Mouse (Mus musculus): Measurements from ENCODE around the gene Chrng. TPM values are rescaled to one million over a fixed set of nuclear protein-coding genes. Genes with fewer than 3 reads are reported as not detected.

Gene Chrng
- total and polyA plus RNA-seq, 3 experiments: 0.16 TPM; not detected in 2

DNA sequence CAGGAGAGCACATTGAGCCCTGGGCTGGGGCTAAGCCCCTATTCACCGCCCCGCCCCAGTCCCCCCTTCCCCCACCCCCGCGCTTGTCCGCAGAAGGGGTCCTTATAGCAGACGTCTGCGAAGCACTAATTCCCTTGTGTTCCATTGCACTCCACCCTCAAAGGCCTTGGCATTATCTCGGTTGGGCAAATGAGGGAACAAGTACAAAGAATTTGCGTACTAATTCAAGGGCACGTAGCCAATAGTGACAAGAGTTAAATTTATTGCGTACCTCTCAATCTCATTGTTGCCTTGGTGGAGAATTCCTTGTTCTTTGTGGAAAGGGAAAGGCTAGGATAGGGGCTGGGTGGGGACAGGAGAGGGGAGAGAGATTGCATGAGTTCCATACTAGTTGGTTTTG lies 53.2 kb downstream of the Chrng start:
- ATAC-seq (ENCODE audit: extremely low read depth, insufficient number of reproducible peaks, low FRiP score, poor library complexity, severe bottlenecking) (no peak), DNase-seq (ENCODE audit: low spot score) (no peak)
- Histone ChIP-seq H3K4me3 (ENCODE audit: low read depth, low read length) (no peak overlapping the region), H3K36me3 (replicated peaks) (no peaks in the 10 kb centered on the region), H3K9me3 (replicated peaks) (no peaks in the 10 kb centered on the region), H3K27me3 (ENCODE audit: insufficient read depth, low read length) (peaks cover 25% of the 10 kb centered on the region), H3K4me1 (ENCODE audit: insufficient read depth, low read depth, low read length) (no peaks in the 10 kb centered on the region)
- no peak for TF ChIP-seq TAL1 (conservative IDR thresholded peaks at IDR 0.05; ENCODE audit: low read depth, low read length)
- TF ChIP-seq GATA1 (IDR thresholded peaks at IDR 0.05; ENCODE audit: borderline replicate concordance, low read length): no peak
- TF ChIP-seq POLR2AphosphoS5 (IDR thresholded peaks at IDR 0.05; ENCODE audit: insufficient replicate concordance, low read depth, low read length): no peak
- TF ChIP-seq CTCF (IDR thresholded peaks at IDR 0.05; ENCODE audit: low read depth, low read length): no peak

DNA sequence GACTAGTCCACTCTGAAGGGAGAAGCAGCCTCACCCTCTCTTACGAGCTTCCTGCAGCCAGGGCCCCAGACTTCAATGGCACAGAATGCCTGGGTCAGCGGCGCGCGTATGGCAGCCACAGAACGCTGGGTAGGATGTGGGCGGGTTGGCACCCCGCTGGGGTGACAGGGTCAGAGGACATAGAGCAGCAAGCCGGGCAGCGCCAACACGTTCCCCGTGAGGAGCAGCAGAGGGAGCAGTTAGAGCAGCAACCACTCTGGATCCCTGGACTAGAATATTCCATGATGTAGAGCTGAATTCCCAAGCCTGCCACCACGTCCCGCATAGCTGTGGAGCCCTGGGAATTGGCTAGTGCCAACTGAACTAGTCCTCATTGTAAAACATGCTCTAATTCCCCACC lies 54.0 kb downstream of the Chrng start:
- Histone ChIP-seq H3K4me3 (ENCODE audit: low read depth, low read length) (no peak overlapping the region), H3K27me3 (ENCODE audit: insufficient read depth, low read length) (peaks cover 29% of the 10 kb centered on the region), H3K36me3 (replicated peaks) (no peaks in the 10 kb centered on the region), H3K9me3 (replicated peaks) (no peaks in the 10 kb centered on the region), H3K4me1 (ENCODE audit: insufficient read depth, low read depth, low read length) (no peaks in the 10 kb centered on the region)
- TF ChIP-seq TAL1 (conservative IDR thresholded peaks at IDR 0.05; ENCODE audit: low read depth, low read length): no peak
- no peak for TF ChIP-seq GATA1 (IDR thresholded peaks at IDR 0.05; ENCODE audit: borderline replicate concordance, low read length)
- no peak for TF ChIP-seq CTCF (IDR thresholded peaks at IDR 0.05; ENCODE audit: low read depth, low read length)
- no peak for TF ChIP-seq POLR2AphosphoS5 (IDR thresholded peaks at IDR 0.05; ENCODE audit: insufficient replicate concordance, low read depth, low read length)
- TF ChIP-seq GATA2 (IDR thresholded peaks at IDR 0.05; ENCODE audit: borderline replicate concordance, low read depth, low read length): no peak
- DNase-seq (ENCODE audit: low spot score) (no peak), ATAC-seq (ENCODE audit: extremely low read depth, insufficient number of reproducible peaks, low FRiP score, poor library complexity, severe bottlenecking) (no peak)

DNA sequence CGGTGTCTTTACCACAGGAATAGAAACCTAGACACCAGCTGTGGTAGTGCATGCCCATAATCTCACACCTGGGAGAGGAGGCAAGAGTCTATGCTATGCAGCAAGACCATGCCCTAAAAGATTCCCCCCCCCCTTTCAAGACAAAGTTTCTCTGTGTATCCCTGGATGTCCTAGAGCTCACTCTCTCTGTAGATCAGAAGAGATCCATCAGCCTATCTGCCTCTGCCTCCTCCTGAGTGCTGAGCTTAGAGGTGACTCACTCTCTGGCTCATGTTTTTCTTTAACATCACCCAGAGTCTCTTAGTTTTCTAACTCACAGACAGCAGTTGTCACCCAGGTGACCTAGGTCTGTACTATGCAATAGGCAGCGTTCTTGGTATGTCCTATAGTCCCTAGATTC lies 54.9 kb downstream of the Chrng start:
- H3K27me3 ChIP-seq (ENCODE audit: insufficient read depth, low read length): peaks cover 32% of the 10 kb centered on the region
- H3K4me1 ChIP-seq (ENCODE audit: insufficient read depth, low read depth, low read length): peaks cover 2% of the 10 kb centered on the region
- no peaks in the 10 kb centered on the region for H3K36me3 ChIP-seq (replicated peaks)
- ATAC-seq (ENCODE audit: extremely low read depth, insufficient number of reproducible peaks, low FRiP score, poor library complexity, severe bottlenecking) (no peak), DNase-seq (ENCODE audit: low spot score) (no peak)
- TF ChIP-seq GATA2 (IDR thresholded peaks at IDR 0.05; ENCODE audit: borderline replicate concordance, low read depth, low read length) (no peak), GATA1 (IDR thresholded peaks at IDR 0.05; ENCODE audit: borderline replicate concordance, low read length) (no peak), POLR2AphosphoS5 (IDR thresholded peaks at IDR 0.05; ENCODE audit: insufficient replicate concordance, low read depth, low read length) (no peak), TAL1 (conservative IDR thresholded peaks at IDR 0.05; ENCODE audit: low read depth, low read length) (no peak), CTCF (IDR thresholded peaks at IDR 0.05; ENCODE audit: low read depth, low read length) (no peak)
- H3K9me3 ChIP-seq (replicated peaks): no peaks in the 10 kb centered on the region
- H3K4me3 ChIP-seq (ENCODE audit: low read depth, low read length): no peak overlapping the region

Other genes with a start within 250 kb of the Chrng start
- not detected in 2 replicates for gene Alppl2, start 114.7 kb upstream of the Chrng start, total RNA-seq (2014; fragmentation: Nextera tagmentation)
- not detected in 2 replicates for gene Alppl2, start 114.7 kb upstream of the Chrng start, total RNA-seq (2017)
- not detected in 2 replicates for gene Alppl2, start 114.7 kb upstream of the Chrng start, polyA plus RNA-seq (2012)
- not detected in 2 replicates for gene Alpi, start 103.1 kb upstream of the Chrng start, total RNA-seq (2014; fragmentation: Nextera tagmentation)
- gene Alpi, start 103.1 kb upstream of the Chrng start, total RNA-seq (2017): 0.06 TPM in 1 of 2 replicates, not detected in the other
- gene Alpi, start 103.1 kb upstream of the Chrng start, polyA plus RNA-seq (2012): not detected in 2 replicates
- gene Akp3, start 79.7 kb upstream of the Chrng start, total RNA-seq (2014; fragmentation: Nextera tagmentation): not detected in 2 replicates
- gene Akp3, start 79.7 kb upstream of the Chrng start, total RNA-seq (2017): 0.11 TPM in 1 of 2 replicates, not detected in the other
- gene Akp3, start 79.7 kb upstream of the Chrng start, polyA plus RNA-seq (2012): not detected in 2 replicates
- gene Ecel1, start 48.1 kb upstream of the Chrng start, total RNA-seq (2014; fragmentation: Nextera tagmentation): not detected in 2 replicates
- not detected in 2 replicates for gene Ecel1, start 48.1 kb upstream of the Chrng start, total RNA-seq (2017)
- gene Ecel1, start 48.1 kb upstream of the Chrng start, polyA plus RNA-seq (2012): not detected in 2 replicates
- not detected in 2 replicates for gene Prss56, start 21.3 kb upstream of the Chrng start, total RNA-seq (2014; fragmentation: Nextera tagmentation)
- gene Prss56, start 21.3 kb upstream of the Chrng start, total RNA-seq (2017): not detected in 2 replicates
- not detected in 2 replicates for gene Prss56, start 21.3 kb upstream of the Chrng start, polyA plus RNA-seq (2012)
- not detected in 2 replicates for gene Chrnd, start 14.1 kb upstream of the Chrng start, total RNA-seq (2014; fragmentation: Nextera tagmentation)
- gene Chrnd, start 14.1 kb upstream of the Chrng start, total RNA-seq (2017): not detected in 2 replicates
- gene Chrnd, start 14.1 kb upstream of the Chrng start, polyA plus RNA-seq (2012): not detected in 2 replicates
- gene Eif4e2, start 9.3 kb downstream of the Chrng start, total RNA-seq (2014; fragmentation: Nextera tagmentation): 104 and 117 TPM in 2 replicates
- gene Eif4e2, start 9.3 kb downstream of the Chrng start, total RNA-seq (2017): 265 and 286 TPM in 2 replicates
- 32.3 and 36.0 TPM in 2 replicates for gene Eif4e2, start 9.3 kb downstream of the Chrng start, polyA plus RNA-seq (2012)
- not detected in 2 replicates for gene Efhd1, start 59.7 kb downstream of the Chrng start, total RNA-seq (2014; fragmentation: Nextera tagmentation)
- 0.27 and 0.87 TPM in 2 replicates for gene Efhd1, start 59.7 kb downstream of the Chrng start, total RNA-seq (2017)
- gene Efhd1, start 59.7 kb downstream of the Chrng start, polyA plus RNA-seq (2012): not detected in 2 replicates
- gene Gigyf2, start 122.3 kb downstream of the Chrng start, total RNA-seq (2014; fragmentation: Nextera tagmentation): 122 and 139 TPM in 2 replicates
- gene Gigyf2, start 122.3 kb downstream of the Chrng start, total RNA-seq (2017): 82.4 and 93.3 TPM in 2 replicates
- gene Gigyf2, start 122.3 kb downstream of the Chrng start, polyA plus RNA-seq (2012): 18.8 and 26.7 TPM in 2 replicates
- not detected in 2 replicates for gene Kcnj13, start 190.1 kb downstream of the Chrng start, total RNA-seq (2014; fragmentation: Nextera tagmentation)
- 0.12 and 0.16 TPM in 2 replicates for gene Kcnj13, start 190.1 kb downstream of the Chrng start, total RNA-seq (2017)
- not detected in 2 replicates for gene Kcnj13, start 190.1 kb downstream of the Chrng start, polyA plus RNA-seq (2012)